Mouse (Mus musculus) thymus, postnatal 10 days (tissue): ENCODE data around the gene Nectin3.
"Not testable (repeated sequence)": the region's sequence is repeated elsewhere in the genome, so short reads cannot be mapped to it uniquely, and the experiment has no call there.

Experiments used
- DNase-seq, 2 experiments: peaks; one replicate each; pipeline ENCODE4 v3.0.0; 2021; ENCODE audit warnings: low spot score in 2 of 2

The Nectin3 gene

GRCm38 (mm10) chr16:46416177-46416576 lies 82.1 kb downstream of the Nectin3 start:
- DNase-seq, result no peak

GRCm38 (mm10) chr16:46410739-46411057 lies 87.6 kb downstream of the Nectin3 start:
- DNase-seq, result no peak

- DNase-seq, result no peak
Measured at GRCm38 (mm10) chr16:46410053-46410738, 88.1 kb downstream of the Nectin3 start.

- no peak for DNase-seq
Measured at GRCm38 (mm10) chr16:46407997-46408396, 90.3 kb downstream of the Nectin3 start.

- DNase-seq, result no peak
Measured at GRCm38 (mm10) chr16:46406844-46407639, 91.3 kb downstream of the Nectin3 start.

- no peak for DNase-seq
Measured at GRCm38 (mm10) chr16:46397945-46398344, 100.4 kb downstream of the Nectin3 start.

GRCm38 (mm10) chr16:46389415-46390033 lies 108.8 kb downstream of the Nectin3 start:
- DNase-seq, result no peak

GRCm38 (mm10) chr16:46388527-46389414 lies 109.6 kb downstream of the Nectin3 start:
- DNase-seq, result no peak

GRCm38 (mm10) chr16:46384279-46384678 lies 114.0 kb downstream of the Nectin3 start:
- no peak for DNase-seq

GRCm38 (mm10) chr16:46383344-46383743 lies 115.0 kb downstream of the Nectin3 start:
- no peak for DNase-seq

- DNase-seq, result no peak
Measured at GRCm38 (mm10) chr16:46376575-46376974, 121.8 kb downstream of the Nectin3 start.

- DNase-seq, result no peak
Measured at GRCm38 (mm10) chr16:46362022-46362421, 136.3 kb downstream of the Nectin3 start.

GRCm38 (mm10) chr16:46357658-46358057 lies 140.7 kb downstream of the Nectin3 start:
- not testable (repeated sequence) for DNase-seq

GRCm38 (mm10) chr16:46356663-46357062 lies 141.7 kb downstream of the Nectin3 start:
- DNase-seq, result no peak
